Mouse (Mus musculus): Measurements from ENCODE around the gene Gdf7. TPM values are rescaled to one million over a fixed set of nuclear protein-coding genes. Genes with fewer than 3 reads are reported as not detected.
A peak's percentile ranks its signal among the peaks of the same experiment; 100 is the strongest.

The Gdf7 gene
- total RNA-seq, 2 experiments from 2014 or later = not detected

DNA sequence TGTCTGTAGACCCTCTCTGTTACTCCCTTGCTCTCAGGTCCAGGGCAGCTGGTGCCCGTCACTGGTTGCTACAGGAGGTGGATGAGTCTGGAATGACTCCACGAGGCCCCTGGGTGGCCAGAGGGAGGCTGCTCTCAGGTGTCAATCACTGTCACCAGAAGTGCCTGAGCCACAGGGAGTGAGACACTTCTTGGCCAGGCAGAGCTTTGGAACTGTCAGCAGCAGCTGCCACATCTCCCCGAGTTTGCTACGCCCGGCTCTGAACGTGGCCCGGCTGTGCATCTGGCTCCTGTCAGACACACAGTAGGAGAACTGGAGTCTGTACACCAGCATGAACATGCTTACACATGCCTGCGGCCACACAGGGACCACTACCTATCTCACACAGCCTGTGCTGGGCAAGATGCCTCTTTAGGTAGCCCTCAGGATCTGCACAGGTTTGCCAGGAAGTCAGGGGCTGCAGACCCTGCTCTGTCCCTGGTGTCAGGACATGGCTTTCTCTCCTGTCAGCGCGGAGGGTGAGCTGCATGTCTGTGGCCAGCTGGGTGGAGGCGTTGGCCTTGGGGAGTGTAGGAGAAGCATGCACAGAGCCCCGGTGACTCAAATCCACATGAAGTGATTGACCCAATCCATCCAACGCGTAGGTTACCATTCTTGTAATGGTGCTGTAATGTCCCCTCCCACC lies 29.9 kb upstream of the Gdf7 start:
- intact Hi-C loops (cut with DNase I; ENCODE audit: low total_unique reads) = no loop called here
- DNase-seq = peak; percentile 64

DNA sequence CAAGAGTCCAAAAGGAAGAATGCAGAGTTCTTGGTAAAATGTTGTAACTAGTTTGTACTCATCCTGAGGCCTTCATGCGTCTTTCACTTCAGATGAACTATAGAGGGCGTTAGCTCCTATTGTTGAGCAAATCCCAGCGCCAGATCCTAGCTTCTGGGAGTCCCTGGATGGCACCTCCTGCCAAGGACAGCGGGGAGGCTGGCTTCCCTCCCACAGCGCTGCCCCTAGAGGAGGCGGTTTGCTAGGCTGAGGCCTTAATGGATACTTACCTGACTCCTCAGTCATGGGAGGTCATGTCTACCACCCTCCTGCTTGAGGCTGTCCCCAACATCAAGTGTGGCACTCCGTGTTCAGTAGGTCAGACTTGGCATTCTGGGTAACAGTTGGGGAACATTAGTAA lies 27.5 kb upstream of the Gdf7 start:
- intact Hi-C loops (cut with DNase I; ENCODE audit: low total_unique reads) = loop anchor here (2.0 kb wide), 1 partner anchor 172 kb away; the partner anchor contains the start of gene Rhob
- DNase-seq = no peak

DNA sequence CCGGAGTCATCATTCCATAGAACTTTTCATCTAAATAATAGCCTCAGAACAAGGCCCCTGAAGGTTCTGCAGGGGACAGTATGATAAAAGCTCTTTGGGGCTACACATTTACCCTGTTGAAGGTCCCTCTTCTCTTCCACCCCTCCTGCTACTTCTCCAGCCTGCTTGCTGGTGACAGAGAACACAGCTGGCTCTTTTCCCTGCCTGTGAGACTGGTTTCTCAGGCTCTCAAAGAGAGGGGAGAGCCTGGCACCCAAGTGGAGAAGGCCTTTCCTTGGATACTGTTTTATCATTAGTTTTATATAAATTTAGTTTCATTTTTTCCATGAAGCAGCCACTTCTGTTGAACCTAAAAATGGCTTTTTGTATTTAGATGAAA lies 25.9 kb upstream of the Gdf7 start:
- intact Hi-C loops (cut with DNase I; ENCODE audit: low total_unique reads) = loop anchor here (2.0 kb wide), 1 partner anchor 173 kb away; the partner anchor contains the start of gene Rhob
- no peak for DNase-seq

DNA sequence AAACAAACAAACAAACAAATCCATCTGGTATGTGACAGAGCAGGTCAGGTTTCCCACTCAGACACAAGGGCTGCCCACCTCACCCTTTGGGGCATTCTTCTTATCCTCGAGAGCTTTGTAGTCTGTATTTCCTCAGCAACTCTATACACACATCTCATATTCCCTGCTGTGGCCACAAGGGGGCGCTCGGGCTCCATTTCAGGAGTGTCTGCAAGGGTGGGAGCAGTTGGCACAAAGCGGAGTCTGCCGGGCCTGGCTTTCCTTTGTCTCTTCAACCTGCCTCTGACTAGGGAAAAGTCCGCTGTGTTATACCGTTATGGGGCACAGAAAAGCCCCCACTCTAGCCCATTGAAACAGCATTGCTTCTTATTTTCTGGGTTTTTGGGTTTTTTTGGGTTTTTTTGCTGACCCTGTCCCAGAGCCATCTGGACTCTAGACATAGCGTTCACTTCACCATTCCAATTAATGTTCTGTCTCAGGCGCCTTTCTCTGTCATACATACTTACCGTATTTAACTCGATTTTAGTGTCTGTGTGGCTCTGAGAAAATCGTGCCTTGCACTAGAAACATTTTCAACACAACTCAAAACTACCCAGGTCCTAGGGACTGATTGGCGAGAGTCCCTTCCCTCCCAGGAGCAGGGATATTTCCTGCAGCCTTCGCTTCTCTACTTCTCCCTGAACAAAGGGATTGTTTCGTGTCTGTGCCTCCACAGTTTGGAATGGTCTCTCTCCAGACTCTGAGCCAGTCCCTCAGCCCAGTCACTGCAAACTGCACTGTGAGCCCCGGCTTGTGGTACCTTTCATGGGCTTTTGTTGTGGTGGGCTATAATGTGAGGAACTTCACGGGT lies 25.3 kb upstream of the Gdf7 start:
- intact Hi-C loops (cut with DNase I; ENCODE audit: low total_unique reads) = no loop called here

DNA sequence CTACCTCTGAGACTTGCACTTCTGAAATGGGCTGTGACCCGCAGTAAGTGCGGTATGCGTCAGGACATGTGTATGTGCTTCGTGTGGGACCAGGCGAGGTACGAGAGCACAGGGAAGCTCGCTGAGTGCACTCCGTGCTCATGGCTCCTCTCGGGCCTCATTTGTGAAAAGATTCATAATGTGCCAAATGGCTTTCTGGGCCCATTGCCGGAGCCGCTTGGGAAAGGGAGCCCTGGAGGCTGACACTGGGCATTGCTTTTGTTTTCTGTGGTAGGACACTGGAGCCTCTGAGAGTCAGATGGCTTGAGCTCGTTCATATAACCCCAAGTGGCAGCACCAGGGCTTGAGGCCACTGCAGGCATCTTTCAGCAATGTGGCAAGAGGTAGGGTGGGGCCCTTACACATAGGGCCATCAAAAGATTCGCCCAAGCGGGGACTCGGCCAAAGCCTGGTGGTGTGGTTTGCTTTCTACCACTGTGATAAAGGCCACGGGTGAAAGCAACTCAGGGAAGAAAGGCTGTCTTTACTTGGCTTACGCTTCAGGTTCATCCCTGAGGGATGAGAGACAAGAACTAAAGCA lies 24.3 kb upstream of the Gdf7 start:
- intact Hi-C loops (cut with DNase I; ENCODE audit: low total_unique reads) = no loop called here
- no peak for DNase-seq

More for the DNA sequence above, 25.3 kb upstream of the Gdf7 start:
- DNase-seq = peak; percentile 93

DNA sequence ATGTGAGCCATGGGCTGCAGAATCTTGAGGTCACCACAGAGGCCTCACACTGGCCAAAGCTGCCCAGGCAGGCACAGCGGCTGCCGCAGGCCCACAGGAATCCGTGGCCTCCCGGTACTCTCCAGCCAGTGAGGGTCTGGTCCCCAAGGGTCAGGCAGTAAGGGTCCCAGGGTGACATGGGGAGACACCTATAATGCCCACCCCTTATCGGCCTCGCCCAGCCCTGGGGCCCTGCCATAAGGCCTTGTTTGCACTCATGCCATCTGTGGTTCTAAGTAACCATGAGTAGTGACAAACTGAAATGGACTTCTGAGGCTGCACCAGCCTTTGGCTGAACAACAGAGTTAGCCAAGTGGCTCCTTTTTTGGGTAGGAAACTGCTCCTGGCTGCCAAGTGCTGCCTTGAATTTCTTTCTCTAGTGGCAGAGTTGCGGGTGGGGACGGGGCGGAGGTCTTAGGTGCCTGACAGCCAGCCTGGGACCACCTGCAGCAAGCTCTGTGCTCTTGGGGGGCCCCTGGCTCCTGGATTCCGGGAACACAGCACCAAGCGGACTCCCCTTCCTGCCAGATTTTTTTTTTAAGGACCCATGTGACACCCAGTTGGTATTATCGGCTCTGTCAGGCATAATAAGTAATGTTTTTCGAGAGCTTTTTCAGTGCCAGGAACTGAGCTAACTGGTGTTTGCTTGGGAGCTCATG lies 23.6 kb upstream of the Gdf7 start:
- no peak for DNase-seq
- intact Hi-C loops (cut with DNase I; ENCODE audit: low total_unique reads) = no loop called here

DNA sequence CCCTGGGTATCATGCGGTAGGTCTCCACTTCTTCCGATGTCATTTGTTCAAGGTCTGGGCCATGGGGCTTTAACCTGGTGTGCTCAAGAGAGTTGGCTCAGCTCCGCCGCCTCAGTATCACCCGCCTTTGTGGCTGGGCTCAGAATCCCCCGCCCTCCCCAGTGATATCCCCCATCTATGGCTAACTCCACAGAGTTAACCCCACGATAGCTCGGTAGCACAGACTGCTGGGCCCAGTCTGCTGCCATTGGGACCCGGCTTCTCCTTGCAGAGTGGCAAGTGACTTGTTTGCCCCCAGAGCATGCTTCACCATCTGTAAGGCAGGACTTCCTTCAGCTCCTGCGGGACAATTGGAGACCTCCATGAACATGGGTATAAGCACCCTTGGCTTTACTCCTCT lies 22.3 kb upstream of the Gdf7 start:
- DNase-seq = no peak
- intact Hi-C loops (cut with DNase I; ENCODE audit: low total_unique reads) = no loop called here

DNA sequence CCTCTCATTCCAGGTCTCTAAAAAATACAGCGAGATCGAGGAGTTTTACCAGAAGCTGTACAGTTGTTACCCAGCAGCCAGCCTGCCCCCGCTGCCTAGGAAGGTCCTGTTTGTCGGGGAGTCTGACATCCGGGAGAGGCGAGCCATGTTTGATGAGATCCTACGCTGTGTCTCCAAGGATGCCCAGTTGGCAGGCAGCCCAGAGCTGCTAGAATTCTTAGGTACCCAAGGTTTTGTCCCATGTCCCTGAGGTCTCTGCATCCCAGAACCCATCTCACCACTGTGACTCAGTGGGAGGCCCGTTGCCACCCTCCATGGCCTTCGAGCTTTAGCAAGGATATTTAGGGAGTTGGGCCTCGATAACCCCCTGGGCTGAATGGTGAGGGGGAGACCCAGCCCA lies 19.8 kb upstream of the Gdf7 start:
- no peak for DNase-seq
- intact Hi-C loops (cut with DNase I; ENCODE audit: low total_unique reads) = no loop called here

DNA sequence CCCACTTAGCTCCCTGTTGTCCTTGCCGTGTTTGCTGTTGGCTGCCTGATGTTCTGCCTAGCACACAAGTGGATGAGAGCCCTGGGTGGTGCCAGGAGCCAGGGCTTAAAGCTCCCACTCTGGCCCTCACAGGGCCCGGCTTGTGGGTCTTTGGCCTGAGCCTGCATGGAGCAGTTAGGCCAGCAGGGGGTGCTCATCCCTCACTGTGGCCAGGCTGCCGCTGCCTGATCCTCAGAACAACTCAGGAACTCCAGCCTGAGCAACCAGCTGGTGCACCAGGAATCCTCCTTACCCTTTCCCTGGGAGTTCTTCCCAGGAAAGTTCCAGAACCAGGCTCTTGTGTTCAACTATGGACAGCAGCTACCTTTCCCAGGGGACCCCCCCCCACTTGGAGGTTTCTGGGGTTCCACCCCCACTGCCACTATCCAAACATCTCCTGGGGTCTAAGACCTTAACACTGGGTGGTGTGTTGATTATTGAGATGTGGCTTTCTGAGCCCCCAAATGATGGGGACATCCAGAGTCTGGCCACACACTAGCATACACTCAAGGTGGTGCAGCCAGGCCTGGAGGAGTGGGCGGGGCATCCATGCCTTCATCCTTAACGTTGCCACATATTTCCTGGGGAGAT lies 18.4 kb upstream of the Gdf7 start:
- intact Hi-C loops (cut with DNase I; ENCODE audit: low total_unique reads) = no loop called here

DNA sequence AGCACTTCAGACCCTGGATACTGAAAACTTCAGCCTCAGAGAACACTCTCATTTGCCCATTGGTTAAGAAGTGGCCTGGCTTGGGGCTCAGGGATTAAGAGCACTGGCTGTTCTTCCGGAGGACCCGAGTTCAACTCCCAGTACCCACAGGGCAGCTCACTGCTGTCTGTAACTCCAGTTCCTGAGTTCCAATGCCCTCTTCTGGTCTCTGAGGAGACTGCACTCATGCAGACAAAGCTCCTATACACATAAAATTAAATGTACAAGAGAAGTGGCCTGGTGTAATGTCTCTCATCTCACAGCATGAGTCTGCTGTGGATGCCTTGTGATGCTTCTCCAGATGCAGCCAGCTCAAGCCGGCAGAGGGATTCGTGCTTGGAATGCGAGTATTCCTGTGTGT lies 14.8 kb upstream of the Gdf7 start:
- intact Hi-C loops (cut with DNase I; ENCODE audit: low total_unique reads) = loop anchor here (5.0 kb wide), 1 partner anchor 231 kb away; no protein-coding TSS in a partner anchor
- DNase-seq = no peak

More for the DNA sequence above, 18.4 kb upstream of the Gdf7 start:
- DNase-seq = peak; percentile 82

DNA sequence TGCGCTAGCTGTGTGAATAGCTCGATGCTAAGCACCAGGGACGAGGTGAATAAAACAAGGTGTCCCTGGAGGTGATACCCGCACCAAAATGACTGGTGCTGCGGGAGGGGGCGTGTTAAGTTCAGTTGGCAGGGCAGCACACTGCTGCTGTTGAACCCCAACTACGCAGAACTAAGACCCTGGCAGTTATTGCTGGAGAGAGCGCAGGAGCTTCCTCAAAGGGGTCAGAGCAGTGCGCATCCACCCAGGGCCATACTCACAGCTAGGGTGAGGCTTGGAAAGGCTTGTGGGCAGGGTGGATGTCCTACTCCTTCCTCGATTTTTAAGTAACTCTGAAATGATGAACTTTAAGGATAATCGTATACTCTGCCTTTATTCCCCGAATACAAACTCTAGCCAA lies 12.0 kb upstream of the Gdf7 start:
- intact Hi-C loops (cut with DNase I; ENCODE audit: low total_unique reads) = no loop called here
- DNase-seq = no peak

DNA sequence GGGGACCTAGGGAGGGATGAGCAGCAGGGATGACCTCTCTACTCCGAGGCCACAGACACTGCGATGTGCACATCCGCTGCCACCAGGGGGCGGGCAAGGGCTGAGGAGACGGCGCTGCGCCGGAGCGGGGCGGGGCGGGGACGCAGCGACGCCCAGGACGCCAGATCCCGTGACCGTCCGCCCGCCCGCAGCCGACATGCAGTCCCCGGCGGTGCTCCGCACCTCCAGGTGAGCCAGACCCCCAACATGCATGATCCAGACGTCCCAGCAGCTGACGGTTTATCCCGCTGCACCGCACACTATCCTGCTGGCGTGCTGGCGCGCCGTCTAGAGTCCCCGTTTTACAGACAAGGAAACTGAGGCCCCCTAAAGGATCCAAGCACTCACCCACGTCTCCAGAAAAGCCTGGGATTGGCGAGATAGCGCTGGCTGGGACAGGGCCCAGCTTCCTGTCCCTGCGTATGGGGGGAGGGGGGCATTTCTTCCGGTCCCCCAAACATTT lies 11.6 kb upstream of the Gdf7 start, which contains the start of gene Hs1bp3:
Gene Hs1bp3 (plus strand): TSS at position 163 of the 502 bp plus-strand sequence.
- DNase-seq = peak; percentile 91
- intact Hi-C loops (cut with DNase I; ENCODE audit: low total_unique reads) = no loop called here

DNA sequence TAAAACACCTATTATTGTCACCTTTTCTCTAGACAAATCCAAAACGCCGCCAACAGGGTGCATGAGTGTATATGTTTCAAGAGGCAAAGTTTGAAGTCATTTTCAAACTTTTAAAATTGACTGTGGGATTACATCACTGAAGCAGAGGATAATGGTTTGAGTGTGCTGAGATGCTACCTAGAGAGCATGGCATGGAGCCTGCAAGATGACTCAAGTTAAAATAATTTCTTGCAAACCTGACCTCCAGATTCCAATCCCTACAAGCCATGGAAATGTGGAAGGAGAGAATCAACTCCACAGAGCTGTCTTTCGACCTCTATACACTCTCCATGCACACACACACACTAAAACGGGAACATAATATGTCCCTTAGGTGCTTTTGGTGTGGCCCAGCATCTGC lies 10.5 kb upstream of the Gdf7 start:
- no peak for DNase-seq
- intact Hi-C loops (cut with DNase I; ENCODE audit: low total_unique reads) = no loop called here

DNA sequence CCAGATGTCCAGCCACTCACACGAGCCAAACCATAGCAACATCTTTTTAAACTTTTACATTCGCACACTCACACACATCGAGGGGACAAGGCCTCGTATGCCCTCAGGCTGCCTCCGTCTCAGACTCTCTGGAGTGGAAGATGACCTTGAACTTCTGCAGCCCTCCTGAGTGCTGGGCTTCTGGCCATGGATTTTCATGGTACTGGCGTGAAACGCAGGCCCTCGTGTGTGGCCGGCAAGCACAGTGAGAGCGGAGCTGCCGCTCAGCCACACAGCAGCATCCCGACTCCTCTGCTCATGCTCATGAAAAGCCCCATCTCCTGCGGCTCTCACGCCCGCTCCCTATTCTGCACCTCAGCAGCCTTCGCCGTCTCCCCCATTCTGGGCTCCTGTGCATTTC lies 9.2 kb upstream of the Gdf7 start:
- DNase-seq = no peak
- intact Hi-C loops (cut with DNase I; ENCODE audit: low total_unique reads) = loop anchor here (2.0 kb wide), 1 partner anchor 252 kb away; no protein-coding TSS in a partner anchor

DNA sequence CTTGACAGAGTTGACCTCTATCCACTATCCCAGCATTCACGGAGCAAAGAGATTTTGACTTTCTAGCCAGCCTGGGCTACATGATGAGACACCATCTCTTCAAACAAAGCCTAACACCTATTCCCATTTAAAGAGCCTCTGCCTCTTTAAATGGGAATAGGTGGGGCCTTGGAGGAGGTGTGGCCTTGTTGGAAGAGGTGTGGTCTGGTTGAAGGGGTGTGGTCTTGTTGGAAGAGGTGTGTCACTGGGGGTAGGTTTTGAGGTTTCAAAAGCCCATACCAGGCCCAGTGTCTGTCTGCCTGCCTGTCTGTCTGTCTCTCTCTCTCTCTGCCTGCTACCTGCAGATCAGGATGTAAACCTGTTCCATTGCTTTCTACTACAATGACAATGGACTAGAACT lies 5.2 kb upstream of the Gdf7 start:
- no peak for DNase-seq
- intact Hi-C loops (cut with DNase I; ENCODE audit: low total_unique reads) = no loop called here

DNA sequence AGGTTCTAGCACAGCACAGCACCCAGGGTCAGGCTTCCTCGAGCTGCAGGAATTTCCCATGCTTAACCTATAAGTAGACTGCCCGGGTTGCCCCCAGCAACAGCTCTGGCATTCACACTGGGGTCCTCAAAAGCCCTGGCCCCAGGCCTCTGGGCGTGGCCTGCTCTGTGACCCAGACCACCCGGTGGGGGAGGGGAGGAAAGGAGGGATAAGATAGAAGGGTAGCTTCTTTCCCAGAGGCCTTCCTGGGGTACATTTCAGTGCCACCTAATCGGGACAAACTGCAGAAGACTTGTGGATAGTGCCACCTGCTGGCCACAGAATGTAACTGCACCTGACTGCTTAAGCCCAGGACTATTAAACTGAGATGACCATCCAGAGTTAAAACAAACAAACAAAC lies 4.7 kb upstream of the Gdf7 start:
- intact Hi-C loops (cut with DNase I; ENCODE audit: low total_unique reads) = no loop called here
- peak; percentile 45 for DNase-seq

DNA sequence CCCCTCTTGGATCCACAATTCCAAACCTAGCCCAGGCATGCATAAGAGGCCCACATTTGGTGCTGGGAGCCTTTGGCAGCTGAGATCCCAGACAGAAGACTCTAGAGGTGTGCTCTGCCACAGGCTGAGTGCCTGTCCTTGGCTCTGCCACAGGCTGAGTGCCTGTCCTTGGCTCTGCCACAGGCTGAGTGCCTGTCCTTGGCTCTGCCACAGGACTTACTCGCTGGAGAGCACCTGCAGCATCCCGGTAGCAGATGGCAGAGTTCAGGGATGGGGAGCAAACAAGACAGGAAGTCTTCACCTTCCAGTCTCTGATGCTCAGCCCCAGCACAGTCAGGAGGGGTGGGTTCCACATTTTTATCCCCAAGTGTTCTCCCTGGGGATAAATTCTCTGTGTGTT lies 3.5 kb upstream of the Gdf7 start:
- intact Hi-C loops (cut with DNase I; ENCODE audit: low total_unique reads) = no loop called here
- DNase-seq = no peak

DNA sequence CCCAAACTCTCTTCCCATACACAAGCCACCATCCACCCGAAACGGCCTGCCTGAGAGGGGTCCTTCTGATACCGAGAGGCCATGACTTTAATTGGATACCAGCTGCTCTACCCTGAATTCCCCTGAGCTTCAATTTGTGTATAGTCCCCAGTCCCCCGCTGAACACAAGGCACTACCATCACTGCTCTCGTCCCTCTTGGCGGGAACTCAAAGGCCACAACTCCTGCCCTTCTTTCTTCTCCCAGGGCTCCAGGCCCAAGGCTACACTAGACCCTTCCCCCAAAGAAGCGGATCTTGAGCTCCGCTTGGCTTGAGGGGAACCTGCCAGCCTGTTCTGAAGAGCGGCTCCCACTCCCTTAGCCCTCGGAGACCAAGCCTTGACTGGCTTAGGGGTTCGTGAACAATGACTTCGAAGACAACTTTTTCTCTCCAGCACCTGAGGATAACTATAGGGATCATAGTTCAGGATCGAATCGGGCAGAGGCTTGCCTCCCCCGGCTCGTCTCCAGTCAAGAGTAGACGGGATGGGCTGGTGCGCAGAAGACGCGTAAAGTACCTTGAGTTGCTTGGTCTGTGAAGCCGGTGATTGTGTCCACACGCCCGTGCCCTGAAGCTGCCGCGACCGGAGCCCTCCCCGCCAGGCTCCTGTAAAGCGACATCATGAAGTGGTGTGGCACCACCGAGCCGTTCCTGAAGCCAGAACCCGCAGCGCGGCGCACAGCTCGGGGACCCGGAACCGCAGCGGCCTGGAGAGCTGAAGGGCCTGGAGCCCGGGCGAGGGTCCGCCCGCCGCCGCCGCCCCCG lies 541 bp downstream of the Gdf7 start:
- no peak for DNase-seq
- intact Hi-C loops (cut with DNase I; ENCODE audit: low total_unique reads) = loop anchor here (5.0 kb wide), 1 partner anchor 309 kb away; no protein-coding TSS in a partner anchor

Data from gastrocnemius, postnatal 14 days (tissue).